Mouse (Mus musculus): ENCODE results near the gene Jak1. TPM values are rescaled to one million over a fixed set of nuclear protein-coding genes. Genes with fewer than 3 reads are reported as not detected.

Gene Jak1
- polyA plus RNA-seq, 1 experiment, result 72.3 TPM

DNA sequence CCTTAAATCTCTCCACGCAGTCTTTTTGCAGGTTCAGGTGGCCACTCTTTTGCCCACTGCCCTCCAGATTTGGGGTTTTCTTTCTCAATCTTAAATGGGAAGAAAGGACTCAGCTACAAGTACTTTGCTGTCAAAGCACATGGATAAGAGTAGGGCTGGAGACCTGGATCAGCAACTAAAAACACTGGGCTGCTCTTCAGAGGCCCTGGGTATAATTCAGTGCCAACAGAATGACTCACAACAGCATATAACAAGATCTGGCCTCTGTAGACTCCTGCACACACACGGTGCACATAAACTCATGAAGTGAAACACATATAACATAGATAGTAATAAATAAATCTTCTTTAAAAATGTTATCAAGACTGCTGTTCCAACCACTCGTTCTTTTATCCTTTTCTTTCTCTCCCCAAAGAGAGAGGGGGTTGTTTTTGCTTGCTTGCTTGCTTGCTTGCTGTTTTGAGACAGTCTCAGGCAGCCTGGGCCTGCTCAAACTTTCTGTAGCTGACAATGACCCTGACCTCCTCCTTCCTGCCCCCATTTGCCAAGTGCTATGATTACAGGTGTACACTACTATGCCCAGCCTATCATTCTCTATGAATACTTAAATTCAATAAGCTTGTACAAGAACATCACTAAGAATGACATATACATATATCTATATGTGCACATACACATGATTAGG lies 8.4 kb downstream of the Jak1 start:
- TF ChIP-seq POLR2A (IDR thresholded peaks at IDR 0.05; ENCODE audit: extremely low read depth, insufficient read depth, low read length) (no peak), CTCF (IDR thresholded peaks at IDR 0.05; ENCODE audit: extremely low read depth, insufficient read depth, low read length) (no peak)
- H3K4me3 ChIP-seq (ENCODE audit: insufficient read depth, low read length), result no peak overlapping the region
- no peak overlapping the region for H3K27ac ChIP-seq (ENCODE audit: insufficient read depth, low read length)
- peaks cover 5% of the 10 kb centered on the region; the same call in 1 of the 2 replicates for H3K4me1 ChIP-seq (ENCODE audit: control insufficient read depth, insufficient read depth, low read length)

DNA sequence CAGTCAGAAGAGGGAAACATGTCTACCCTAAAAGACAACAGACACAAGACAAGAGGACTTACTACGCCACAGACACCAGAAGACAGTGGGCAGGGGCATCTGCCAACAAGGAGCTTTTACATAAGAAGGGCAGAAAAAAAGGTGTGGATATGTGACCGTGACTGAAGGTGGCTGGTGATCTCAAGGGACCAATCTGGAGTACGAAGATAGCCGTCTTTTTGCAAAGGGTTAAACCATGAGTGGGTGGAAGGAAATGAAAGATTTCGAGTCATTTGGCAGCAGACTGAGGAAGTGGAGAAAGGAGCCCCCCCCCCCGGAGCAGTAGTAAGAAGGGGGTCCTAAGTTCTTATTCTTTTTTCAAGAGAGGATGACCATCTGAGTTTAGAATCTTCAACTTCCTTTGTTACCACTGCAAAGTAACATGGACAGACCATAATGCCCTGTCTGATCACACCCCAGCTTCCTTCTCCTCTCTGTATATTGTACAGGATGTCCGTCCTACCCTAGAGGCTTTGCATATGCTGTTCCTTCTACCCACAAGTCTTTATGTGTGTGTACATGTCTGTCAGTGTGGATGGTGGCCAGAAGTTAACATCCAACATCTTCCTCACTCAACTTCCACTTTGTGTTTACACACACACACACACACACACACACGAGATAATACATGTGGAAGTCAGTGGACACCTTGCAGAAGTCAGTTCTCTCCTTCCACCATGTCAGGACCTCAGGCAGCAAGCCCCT lies 10.3 kb downstream of the Jak1 start:
- no peak for TF ChIP-seq POLR2A (IDR thresholded peaks at IDR 0.05; ENCODE audit: extremely low read depth, insufficient read depth, low read length)
- TF ChIP-seq CTCF (IDR thresholded peaks at IDR 0.05; ENCODE audit: extremely low read depth, insufficient read depth, low read length), result no peak
- Histone ChIP-seq H3K27ac (ENCODE audit: insufficient read depth, low read length) (no peak overlapping the region), H3K4me1 (ENCODE audit: control insufficient read depth, insufficient read depth, low read length) (peaks cover 3% of the 10 kb centered on the region; the same call in 1 of the 2 replicates), H3K4me3 (ENCODE audit: insufficient read depth, low read length) (no peak overlapping the region)

DNA sequence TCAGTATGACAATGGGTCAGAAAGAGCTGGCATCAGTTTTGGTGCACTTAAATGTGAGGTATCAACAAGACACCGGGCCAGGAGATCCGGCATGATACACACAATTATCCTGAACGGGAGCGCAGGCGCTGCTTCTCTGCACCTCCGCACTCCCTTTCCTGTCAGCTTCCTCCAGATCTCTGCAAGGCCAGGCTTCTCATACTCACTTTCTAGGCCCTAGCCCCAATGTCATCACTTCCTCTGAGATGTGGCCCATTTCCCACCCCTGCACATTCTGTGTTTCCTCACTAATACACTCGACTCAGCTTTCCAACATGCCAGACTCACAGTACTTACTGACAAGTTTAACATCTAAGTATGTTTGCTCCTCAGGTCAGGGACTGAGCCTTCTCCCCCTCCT lies 11.1 kb downstream of the Jak1 start:
- H3K4me3 ChIP-seq (ENCODE audit: insufficient read depth, low read length), result no peak overlapping the region
- H3K27ac ChIP-seq (ENCODE audit: insufficient read depth, low read length), result no peak overlapping the region
- H3K4me1 ChIP-seq (ENCODE audit: control insufficient read depth, insufficient read depth, low read length), result peaks cover 3% of the 10 kb centered on the region; the same call in 1 of the 2 replicates
- TF ChIP-seq POLR2A (IDR thresholded peaks at IDR 0.05; ENCODE audit: extremely low read depth, insufficient read depth, low read length), result no peak
- TF ChIP-seq CTCF (IDR thresholded peaks at IDR 0.05; ENCODE audit: extremely low read depth, insufficient read depth, low read length), result no peak

DNA sequence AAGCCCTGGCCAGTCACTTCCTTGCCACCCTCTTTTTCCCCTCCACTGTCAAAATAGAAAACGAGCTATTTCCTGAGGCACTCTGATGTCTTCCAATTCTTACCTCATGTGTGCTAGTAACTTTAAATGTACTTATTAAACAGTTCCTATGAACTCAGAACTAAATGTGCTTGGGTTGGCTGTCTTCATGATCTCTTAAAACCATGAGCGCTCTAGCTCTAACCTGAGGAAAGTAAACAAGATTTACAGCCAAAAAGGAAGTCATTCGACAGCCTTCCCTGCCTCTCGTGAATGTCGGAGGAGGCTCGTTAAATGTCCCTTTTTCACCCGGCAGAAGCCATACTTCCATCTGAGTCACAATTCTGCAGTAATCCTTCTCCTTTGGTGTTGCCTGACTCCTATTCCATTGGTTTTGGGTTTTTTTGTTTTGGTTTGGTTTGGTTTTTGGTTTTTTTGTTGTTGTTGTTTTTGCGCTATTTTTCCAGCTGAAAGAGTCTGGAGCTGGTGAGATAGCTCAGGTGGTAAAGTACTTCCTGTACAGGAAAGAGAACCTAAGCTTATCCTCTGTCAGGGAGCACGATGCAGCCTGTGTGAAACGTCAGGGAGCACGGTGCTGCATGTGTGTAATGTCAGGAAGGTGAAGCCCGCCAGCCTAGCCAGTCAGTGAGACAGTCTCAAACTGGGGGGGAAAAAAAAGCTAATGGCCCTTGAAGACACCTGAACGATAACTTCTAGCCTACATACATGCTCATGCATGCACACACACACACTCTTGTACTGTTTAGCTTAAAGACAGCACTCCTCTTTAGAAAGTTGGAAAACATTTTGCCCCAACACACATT lies 12.1 kb downstream of the Jak1 start:
- peaks cover 3% of the 10 kb centered on the region; the same call in 1 of the 2 replicates for H3K4me1 ChIP-seq (ENCODE audit: control insufficient read depth, insufficient read depth, low read length)
- no peak overlapping the region for H3K27ac ChIP-seq (ENCODE audit: insufficient read depth, low read length)
- no peak for TF ChIP-seq CTCF (IDR thresholded peaks at IDR 0.05; ENCODE audit: extremely low read depth, insufficient read depth, low read length)
- TF ChIP-seq POLR2A (IDR thresholded peaks at IDR 0.05; ENCODE audit: extremely low read depth, insufficient read depth, low read length), result no peak
- H3K4me3 ChIP-seq (ENCODE audit: insufficient read depth, low read length), result no peak overlapping the region

DNA sequence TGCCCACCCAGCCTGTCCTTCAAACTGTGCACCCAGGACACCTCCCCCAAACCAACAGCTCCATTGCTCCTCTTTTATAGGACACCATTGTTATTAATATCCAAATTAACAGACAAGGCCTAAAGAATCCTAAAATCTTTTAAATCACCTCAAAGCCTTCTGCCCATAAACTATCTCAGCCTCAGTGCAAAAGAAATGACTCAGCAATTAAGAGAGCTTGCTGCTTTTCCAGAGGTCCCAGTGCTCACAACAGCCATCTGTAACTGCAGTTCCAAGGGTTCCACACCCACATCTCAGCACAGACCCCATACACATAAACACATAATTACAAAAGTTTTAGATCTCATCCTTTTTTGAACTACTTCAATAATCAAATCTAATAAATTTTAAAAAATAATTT lies 13.1 kb downstream of the Jak1 start:
- Histone ChIP-seq H3K4me1 (ENCODE audit: control insufficient read depth, insufficient read depth, low read length) (peaks cover 3% of the 10 kb centered on the region; the same call in 1 of the 2 replicates), H3K27ac (ENCODE audit: insufficient read depth, low read length) (no peak overlapping the region), H3K4me3 (ENCODE audit: insufficient read depth, low read length) (no peak overlapping the region)
- TF ChIP-seq POLR2A (IDR thresholded peaks at IDR 0.05; ENCODE audit: extremely low read depth, insufficient read depth, low read length), result no peak

DNA sequence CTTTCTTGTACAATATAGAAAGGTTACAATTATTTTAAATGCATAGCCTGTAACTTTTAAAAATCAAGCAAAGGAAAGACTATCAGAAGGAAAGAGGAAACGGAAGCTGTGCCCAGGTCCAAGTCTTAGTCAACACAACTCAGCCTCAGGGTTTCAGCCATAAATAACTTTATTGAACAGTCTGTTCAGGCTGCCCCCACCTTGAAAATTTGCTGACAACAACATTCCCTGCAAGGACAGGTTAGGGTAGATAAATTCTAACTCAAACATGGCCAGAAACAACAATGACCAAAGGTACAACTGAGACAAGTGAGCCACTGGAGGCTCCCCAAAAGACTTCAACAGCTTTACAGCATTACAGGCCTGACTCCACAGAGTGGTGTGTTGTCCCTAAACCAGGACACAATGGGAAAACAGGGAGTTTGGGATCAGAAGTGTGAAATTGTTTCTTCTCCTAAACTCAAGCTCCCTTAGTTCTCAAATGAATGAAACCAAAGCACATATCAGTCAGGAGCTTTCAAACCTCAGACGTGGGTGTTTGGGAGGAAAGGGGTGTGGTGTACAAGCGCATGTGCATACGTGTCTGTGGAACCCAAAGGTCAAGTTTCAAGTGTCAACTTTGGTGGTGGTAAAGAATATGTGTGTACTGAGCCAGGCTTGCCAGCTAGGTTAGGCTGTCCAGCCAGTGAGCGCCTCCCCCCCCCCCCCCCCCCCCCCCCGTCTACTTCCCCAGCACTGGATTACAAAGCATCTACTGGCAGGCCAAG lies 14.9 kb downstream of the Jak1 start:
- TF ChIP-seq POLR2A (IDR thresholded peaks at IDR 0.05; ENCODE audit: extremely low read depth, insufficient read depth, low read length), result no peak
- TF ChIP-seq CTCF (IDR thresholded peaks at IDR 0.05; ENCODE audit: extremely low read depth, insufficient read depth, low read length), result no peak
- Histone ChIP-seq H3K4me3 (ENCODE audit: insufficient read depth, low read length) (no peak overlapping the region), H3K27ac (ENCODE audit: insufficient read depth, low read length) (no peak overlapping the region), H3K4me1 (ENCODE audit: control insufficient read depth, insufficient read depth, low read length) (peaks cover under 1% of the 10 kb centered on the region; the same call in 1 of the 2 replicates)

DNA sequence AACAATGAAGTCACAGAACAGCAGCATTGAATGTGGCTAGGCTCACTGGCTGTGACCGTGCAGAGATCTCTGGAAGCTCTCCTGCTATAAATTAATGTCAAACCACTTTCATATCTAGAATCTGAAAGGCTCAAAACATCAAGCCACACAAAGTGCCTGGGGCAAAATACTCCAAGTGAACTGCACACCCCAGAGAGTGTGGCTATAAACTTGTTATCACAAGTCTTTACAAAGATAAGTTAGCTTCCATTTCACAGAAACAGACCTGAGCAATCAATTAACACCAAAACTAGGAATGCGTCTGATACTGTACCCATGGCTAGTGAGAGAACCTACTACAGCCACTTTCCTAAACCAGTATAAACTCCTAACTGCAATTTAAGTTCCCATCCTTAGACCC lies 17.7 kb downstream of the Jak1 start:
- no peak overlapping the region for H3K4me3 ChIP-seq (ENCODE audit: insufficient read depth, low read length)
- no peak for TF ChIP-seq POLR2A (IDR thresholded peaks at IDR 0.05; ENCODE audit: extremely low read depth, insufficient read depth, low read length)
- TF ChIP-seq CTCF (IDR thresholded peaks at IDR 0.05; ENCODE audit: extremely low read depth, insufficient read depth, low read length), result no peak

DNA sequence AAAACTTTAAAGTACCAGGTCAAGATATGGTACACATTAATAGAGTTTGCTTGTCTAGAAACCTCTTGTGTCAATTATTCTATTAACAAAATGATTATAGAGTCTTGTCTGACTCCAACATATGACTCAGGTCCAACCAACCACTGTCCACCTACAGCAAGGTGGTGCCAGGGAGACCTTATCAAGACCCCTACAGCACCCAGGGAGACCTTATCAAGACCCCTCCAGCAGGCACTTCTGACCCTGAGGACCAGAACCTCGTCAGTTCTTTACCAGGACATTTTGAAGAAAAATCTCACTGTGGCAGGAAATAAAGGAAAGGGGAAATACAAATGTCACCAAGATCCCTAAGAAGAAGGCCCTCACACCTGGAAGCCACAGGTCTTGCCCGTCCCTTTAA lies 18.5 kb downstream of the Jak1 start:
- H3K4me1 ChIP-seq (ENCODE audit: control insufficient read depth, insufficient read depth, low read length), result peaks cover 3% of the 10 kb centered on the region
- TF ChIP-seq POLR2A (IDR thresholded peaks at IDR 0.05; ENCODE audit: extremely low read depth, insufficient read depth, low read length) (no peak), CTCF (IDR thresholded peaks at IDR 0.05; ENCODE audit: extremely low read depth, insufficient read depth, low read length) (no peak)
- H3K27ac ChIP-seq (ENCODE audit: insufficient read depth, low read length), result no peak overlapping the region
- no peak overlapping the region for H3K4me3 ChIP-seq (ENCODE audit: insufficient read depth, low read length)

More for the DNA sequence above, 17.7 kb downstream of the Jak1 start:
- Histone ChIP-seq H3K27ac (ENCODE audit: insufficient read depth, low read length) (no peak overlapping the region), H3K4me1 (ENCODE audit: control insufficient read depth, insufficient read depth, low read length) (peaks cover 3% of the 10 kb centered on the region)

All from cortical plate, adult 2 months (tissue).